Mouse (Mus musculus) myocyte (in vitro differentiated cells): Measurements from ENCODE around the gene Pex26.

ENCODE experiments used
- MYOD1 ChIP-seq, 3 experiments: IDR thresholded peaks; one replicate each; pipeline ENCODE4 v1.6.1; 2011; ENCODE audit warnings: control low read depth in 2 of 3, low read depth in 2 of 3, mild to moderate bottlenecking in 2 of 3, moderate library complexity in 1 of 3; ENCODE audit not compliant: insufficient read length in 2 of 3, control insufficient read depth in 1 of 3
- MYOG ChIP-seq, 3 experiments: IDR thresholded peaks; one replicate each; pipeline ENCODE4 v1.6.1; 2011; ENCODE audit warnings: control low read depth in 2 of 3, low read depth in 2 of 3, mild to moderate bottlenecking in 2 of 3; ENCODE audit not compliant: insufficient read length in 2 of 3, control insufficient read depth in 1 of 3, insufficient read depth in 1 of 3
- POLR2A ChIP-seq: IDR thresholded peaks from one replicate; pipeline ENCODE4 v1.6.1; 2011; ENCODE audit warnings: low read depth, mild to moderate bottlenecking, control low read depth, moderate library complexity; ENCODE audit not compliant: insufficient read length
- POLR2AphosphoS2 ChIP-seq: IDR thresholded peaks from one replicate; pipeline ENCODE4 v1.6.1; 2011; ENCODE audit warnings: low read depth, control low read depth; ENCODE audit not compliant: insufficient read length
- REST ChIP-seq: IDR thresholded peaks from one replicate; pipeline ENCODE4 v1.6.1; 2011; ENCODE audit warnings: mild to moderate bottlenecking, control low read depth, moderate library complexity; ENCODE audit not compliant: insufficient read depth, insufficient read length
- USF1 ChIP-seq: IDR thresholded peaks from one replicate; pipeline ENCODE4 v1.6.1; 2011; ENCODE audit warnings: low read depth, mild to moderate bottlenecking, control low read depth, moderate library complexity

DNA sequence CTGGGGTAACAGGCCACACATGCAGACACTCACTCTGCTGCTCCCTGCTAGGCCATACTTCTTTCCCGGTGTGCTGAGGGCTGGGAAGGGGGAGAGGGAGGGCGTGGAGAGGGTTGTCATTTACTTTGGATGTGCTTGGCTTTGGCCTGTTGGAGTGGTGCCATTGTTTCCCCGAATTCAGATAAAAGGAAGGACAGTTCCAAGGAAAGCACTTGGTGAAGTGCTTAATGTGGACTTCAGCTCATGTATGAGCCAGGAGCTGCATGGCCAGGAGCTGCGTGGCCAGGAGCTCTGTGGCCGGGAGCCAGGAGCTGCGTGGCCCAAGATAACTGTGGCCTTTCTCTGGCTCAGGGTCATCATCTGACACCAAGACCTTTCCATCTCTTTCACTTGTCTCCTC lies 12.4 kb upstream of the Pex26 start:
- no peak for TF ChIP-seq POLR2AphosphoS2
- TF ChIP-seq POLR2A, result no peak
- no peak for TF ChIP-seq REST
- TF ChIP-seq USF1, result no peak
- TF ChIP-seq MYOG (IDR thresholded peaks at IDR 0.05; ENCODE audit: control insufficient read depth in 1 of 3, insufficient read depth in 1 of 3, insufficient read length in 2 of 3, low read depth in 2 of 3), result no peak
- no peak for TF ChIP-seq MYOD1 (IDR thresholded peaks at IDR 0.05; ENCODE audit: control insufficient read depth in 1 of 3, insufficient read length in 2 of 3, low read depth in 2 of 3)
